Mouse (Mus musculus): Measurements from ENCODE around the gene Inpp5k.
"Not testable (repeated sequence)": the region's sequence is repeated elsewhere in the genome, so short reads cannot be mapped to it uniquely, and the experiment has no call there.

Gene Inpp5k

GRCm38 (mm10) chr11:75630645-75631229, at the start of gene Inpp5k:
Inpp5k (plus strand) TSS chr11:75630988.
- DNase-seq: peak; percentile 95 to 99

- no peak for DNase-seq
Observed at GRCm38 (mm10) chr11:75581495-75582149, 49.2 kb upstream of the Inpp5k start.

GRCm38 (mm10) chr11:75583521-75583920, 47.3 kb upstream of the Inpp5k start:
- DNase-seq: no peak

GRCm38 (mm10) chr11:75585061-75585460, 45.7 kb upstream of the Inpp5k start:
- DNase-seq: no peak

- DNase-seq: no peak
Observed at GRCm38 (mm10) chr11:75585978-75586377, 44.8 kb upstream of the Inpp5k start.

GRCm38 (mm10) chr11:75586963-75587362, 43.8 kb upstream of the Inpp5k start:
- DNase-seq: no peak

GRCm38 (mm10) chr11:75587493-75588284, 43.1 kb upstream of the Inpp5k start, which contains the start of gene Pitpna:
Pitpna (plus strand) TSS chr11:75588097.
- DNase-seq: peak; percentile 95 to 96

- peak in 1 of 2 experiments; percentile 89 for DNase-seq
Observed at GRCm38 (mm10) chr11:75588285-75588941, 42.4 kb upstream of the Inpp5k start.

- DNase-seq: no peak
Observed at GRCm38 (mm10) chr11:75592612-75593011, 38.2 kb upstream of the Inpp5k start.

- DNase-seq: peak; percentile 33 to 56
Observed at GRCm38 (mm10) chr11:75594431-75594830, 36.4 kb upstream of the Inpp5k start.

GRCm38 (mm10) chr11:75595404-75595803, 35.4 kb upstream of the Inpp5k start:
- no peak for DNase-seq

GRCm38 (mm10) chr11:75595816-75596215, 35.0 kb upstream of the Inpp5k start:
- no peak for DNase-seq

- no peak for DNase-seq
Observed at GRCm38 (mm10) chr11:75596726-75597255, 34.0 kb upstream of the Inpp5k start.

- no peak for DNase-seq
Observed at GRCm38 (mm10) chr11:75598004-75598403, 32.8 kb upstream of the Inpp5k start.

- not testable (repeated sequence) for DNase-seq
Observed at GRCm38 (mm10) chr11:75599802-75600201, 31.0 kb upstream of the Inpp5k start.

GRCm38 (mm10) chr11:75604826-75605225, 26.0 kb upstream of the Inpp5k start:
- DNase-seq: no peak

GRCm38 (mm10) chr11:75605318-75605717, 25.5 kb upstream of the Inpp5k start:
- DNase-seq: no peak

- no peak for DNase-seq
Observed at GRCm38 (mm10) chr11:75608776-75609175, 22.0 kb upstream of the Inpp5k start.

- no peak for DNase-seq
Observed at GRCm38 (mm10) chr11:75610021-75610420, 20.8 kb upstream of the Inpp5k start.

GRCm38 (mm10) chr11:75614769-75615168, 16.0 kb upstream of the Inpp5k start:
- DNase-seq: no peak

- DNase-seq: no peak
Observed at GRCm38 (mm10) chr11:75615556-75615955, 15.2 kb upstream of the Inpp5k start.

- peak; percentile 58 for DNase-seq
Observed at GRCm38 (mm10) chr11:75619133-75619532, 11.7 kb upstream of the Inpp5k start.

Measured in thymus, postnatal 36 days (tissue).